Mouse (Mus musculus): ENCODE data around the gene Tmem156. TPM values are rescaled to one million over a fixed set of nuclear protein-coding genes. Genes with fewer than 3 reads are reported as not detected.
A peak's percentile ranks its signal among the peaks of the same experiment; 100 is the strongest.

The Tmem156 gene
- polyA plus RNA-seq, 1 experiment from 2014 or later = 1.0 TPM

GRCm38 (mm10) chr5:65076748-65077147 lies 15.2 kb downstream of the Tmem156 start:
- 23% methylated on average over 3 of the region's 3 CpGs for WGBS
- Histone ChIP-seq H3K27ac (ENCODE audit: low read depth, low read length) (no peak overlapping the region), H3K4me3 (ENCODE audit: low read depth, low read length) (no peak overlapping the region), H3K4me1 (replicated peaks; ENCODE audit: control insufficient read depth, insufficient read depth, low read length) (no peaks in the 10 kb centered on the region), H3K36me3 (ENCODE audit: control insufficient read depth, insufficient read depth) (no peaks in the 10 kb centered on the region; the same call in 1 of the 2 replicates), H3K27me3 (replicated peaks; ENCODE audit: control insufficient read depth, insufficient read depth, low read length) (no peaks in the 10 kb centered on the region), H3K4me2 (replicated peaks; ENCODE audit: low read depth) (no peak overlapping the region), H3K9me3 (ENCODE audit: control insufficient read depth) (no peaks in the 10 kb centered on the region), H3K9ac (ENCODE audit: low read depth, low read length) (no peak overlapping the region)
- TF ChIP-seq CTCF (IDR thresholded peaks at IDR 0.05; ENCODE audit: low read depth) = no peak
- no peak for ATAC-seq

- no peak for ATAC-seq
- H3K4me3 ChIP-seq (ENCODE audit: low read depth, low read length) = no peak overlapping the region
- no peaks in the 10 kb centered on the region for H3K9me3 ChIP-seq (ENCODE audit: control insufficient read depth)
- peak; percentile 42 for TF ChIP-seq CTCF (IDR thresholded peaks at IDR 0.05; ENCODE audit: low read depth)
- H3K27me3 ChIP-seq (replicated peaks; ENCODE audit: control insufficient read depth, insufficient read depth, low read length) = no peaks in the 10 kb centered on the region
- no peak overlapping the region for H3K4me2 ChIP-seq (replicated peaks; ENCODE audit: low read depth)
- H3K9ac ChIP-seq (ENCODE audit: low read depth, low read length) = no peak overlapping the region
- H3K27ac ChIP-seq (ENCODE audit: low read depth, low read length) = no peak overlapping the region
- WGBS = 70% methylated on average over 2 of the region's 2 CpGs
- H3K36me3 ChIP-seq (ENCODE audit: control insufficient read depth, insufficient read depth) = no peaks in the 10 kb centered on the region; the same call in 1 of the 2 replicates
- no peaks in the 10 kb centered on the region for H3K4me1 ChIP-seq (replicated peaks; ENCODE audit: control insufficient read depth, insufficient read depth, low read length)
Observed at GRCm38 (mm10) chr5:65076087-65076486, 15.8 kb downstream of the Tmem156 start.

GRCm38 (mm10) chr5:65074693-65075092 lies 17.2 kb downstream of the Tmem156 start:
- WGBS = 41% methylated on average over 7 of the region's 7 CpGs
- no peaks in the 10 kb centered on the region for H3K4me1 ChIP-seq (replicated peaks; ENCODE audit: control insufficient read depth, insufficient read depth, low read length)
- no peaks in the 10 kb centered on the region for H3K9me3 ChIP-seq (ENCODE audit: control insufficient read depth)
- H3K36me3 ChIP-seq (ENCODE audit: control insufficient read depth, insufficient read depth) = no peaks in the 10 kb centered on the region; the same call in 1 of the 2 replicates
- peak; percentile 68 for TF ChIP-seq CTCF (IDR thresholded peaks at IDR 0.05; ENCODE audit: low read depth)
- no peak for ATAC-seq
- no peak overlapping the region for H3K27ac ChIP-seq (ENCODE audit: low read depth, low read length)
- no peak overlapping the region for H3K9ac ChIP-seq (ENCODE audit: low read depth, low read length)
- H3K4me2 ChIP-seq (replicated peaks; ENCODE audit: low read depth) = no peak overlapping the region
- H3K27me3 ChIP-seq (replicated peaks; ENCODE audit: control insufficient read depth, insufficient read depth, low read length) = no peaks in the 10 kb centered on the region
- no peak overlapping the region for H3K4me3 ChIP-seq (ENCODE audit: low read depth, low read length)

- H3K9ac ChIP-seq (ENCODE audit: low read depth, low read length) = no peak overlapping the region
- H3K4me1 ChIP-seq (replicated peaks; ENCODE audit: control insufficient read depth, insufficient read depth, low read length) = no peaks in the 10 kb centered on the region
- ATAC-seq = no peak
- H3K4me2 ChIP-seq (replicated peaks; ENCODE audit: low read depth) = no peak overlapping the region
- TF ChIP-seq CTCF (IDR thresholded peaks at IDR 0.05; ENCODE audit: low read depth) = no peak
- H3K27ac ChIP-seq (ENCODE audit: low read depth, low read length) = no peak overlapping the region
- 65% methylated on average over 4 of the region's 4 CpGs for WGBS
- H3K27me3 ChIP-seq (replicated peaks; ENCODE audit: control insufficient read depth, insufficient read depth, low read length) = no peaks in the 10 kb centered on the region
- H3K36me3 ChIP-seq (ENCODE audit: control insufficient read depth, insufficient read depth) = no peaks in the 10 kb centered on the region
- no peaks in the 10 kb centered on the region for H3K9me3 ChIP-seq (ENCODE audit: control insufficient read depth)
- no peak overlapping the region for H3K4me3 ChIP-seq (ENCODE audit: low read depth, low read length)
Observed at GRCm38 (mm10) chr5:65073247-65073646, 18.7 kb downstream of the Tmem156 start.

GRCm38 (mm10) chr5:65071689-65072118 lies 20.2 kb downstream of the Tmem156 start:
- H3K9ac ChIP-seq (ENCODE audit: low read depth, low read length) = no peak overlapping the region
- H3K4me1 ChIP-seq (replicated peaks; ENCODE audit: control insufficient read depth, insufficient read depth, low read length) = no peaks in the 10 kb centered on the region
- no peak for ATAC-seq
- H3K36me3 ChIP-seq (ENCODE audit: control insufficient read depth, insufficient read depth) = no peaks in the 10 kb centered on the region
- WGBS = 75% methylated on average over 6 of the region's 6 CpGs
- H3K4me2 ChIP-seq (replicated peaks; ENCODE audit: low read depth) = no peak overlapping the region
- no peaks in the 10 kb centered on the region for H3K9me3 ChIP-seq (ENCODE audit: control insufficient read depth)
- no peak overlapping the region for H3K27ac ChIP-seq (ENCODE audit: low read depth, low read length)
- no peaks in the 10 kb centered on the region for H3K27me3 ChIP-seq (replicated peaks; ENCODE audit: control insufficient read depth, insufficient read depth, low read length)
- no peak overlapping the region for H3K4me3 ChIP-seq (ENCODE audit: low read depth, low read length)
- TF ChIP-seq CTCF (IDR thresholded peaks at IDR 0.05; ENCODE audit: low read depth) = no peak

GRCm38 (mm10) chr5:65069872-65070271 lies 22.1 kb downstream of the Tmem156 start:
- no peak for ATAC-seq
- Histone ChIP-seq H3K9ac (ENCODE audit: low read depth, low read length) (no peak overlapping the region), H3K9me3 (ENCODE audit: control insufficient read depth) (no peaks in the 10 kb centered on the region), H3K4me1 (replicated peaks; ENCODE audit: control insufficient read depth, insufficient read depth, low read length) (no peaks in the 10 kb centered on the region), H3K4me3 (ENCODE audit: low read depth, low read length) (no peak overlapping the region), H3K27ac (ENCODE audit: low read depth, low read length) (no peak overlapping the region), H3K36me3 (ENCODE audit: control insufficient read depth, insufficient read depth) (no peaks in the 10 kb centered on the region), H3K4me2 (replicated peaks; ENCODE audit: low read depth) (no peak overlapping the region), H3K27me3 (replicated peaks; ENCODE audit: control insufficient read depth, insufficient read depth, low read length) (no peaks in the 10 kb centered on the region)
- 70% methylated on average over 11 of the region's 11 CpGs for WGBS
- TF ChIP-seq CTCF (IDR thresholded peaks at IDR 0.05; ENCODE audit: low read depth) = no peak

GRCm38 (mm10) chr5:65068166-65068565 lies 23.8 kb downstream of the Tmem156 start:
- Histone ChIP-seq H3K36me3 (ENCODE audit: control insufficient read depth, insufficient read depth) (no peaks in the 10 kb centered on the region), H3K9me3 (ENCODE audit: control insufficient read depth) (no peaks in the 10 kb centered on the region), H3K27me3 (replicated peaks; ENCODE audit: control insufficient read depth, insufficient read depth, low read length) (no peaks in the 10 kb centered on the region), H3K4me3 (ENCODE audit: low read depth, low read length) (no peak overlapping the region), H3K27ac (ENCODE audit: low read depth, low read length) (no peak overlapping the region), H3K4me2 (replicated peaks; ENCODE audit: low read depth) (no peak overlapping the region), H3K9ac (ENCODE audit: low read depth, low read length) (no peak overlapping the region), H3K4me1 (replicated peaks; ENCODE audit: control insufficient read depth, insufficient read depth, low read length) (no peaks in the 10 kb centered on the region)
- no peak for ATAC-seq
- 42% methylated on average over 6 of the region's 6 CpGs for WGBS
- TF ChIP-seq CTCF (IDR thresholded peaks at IDR 0.05; ENCODE audit: low read depth) = no peak

Data from intestine, postnatal 0 days (tissue).